Mouse (Mus musculus): Measurements from ENCODE around the gene Card19.

Card19 gene

DNA sequence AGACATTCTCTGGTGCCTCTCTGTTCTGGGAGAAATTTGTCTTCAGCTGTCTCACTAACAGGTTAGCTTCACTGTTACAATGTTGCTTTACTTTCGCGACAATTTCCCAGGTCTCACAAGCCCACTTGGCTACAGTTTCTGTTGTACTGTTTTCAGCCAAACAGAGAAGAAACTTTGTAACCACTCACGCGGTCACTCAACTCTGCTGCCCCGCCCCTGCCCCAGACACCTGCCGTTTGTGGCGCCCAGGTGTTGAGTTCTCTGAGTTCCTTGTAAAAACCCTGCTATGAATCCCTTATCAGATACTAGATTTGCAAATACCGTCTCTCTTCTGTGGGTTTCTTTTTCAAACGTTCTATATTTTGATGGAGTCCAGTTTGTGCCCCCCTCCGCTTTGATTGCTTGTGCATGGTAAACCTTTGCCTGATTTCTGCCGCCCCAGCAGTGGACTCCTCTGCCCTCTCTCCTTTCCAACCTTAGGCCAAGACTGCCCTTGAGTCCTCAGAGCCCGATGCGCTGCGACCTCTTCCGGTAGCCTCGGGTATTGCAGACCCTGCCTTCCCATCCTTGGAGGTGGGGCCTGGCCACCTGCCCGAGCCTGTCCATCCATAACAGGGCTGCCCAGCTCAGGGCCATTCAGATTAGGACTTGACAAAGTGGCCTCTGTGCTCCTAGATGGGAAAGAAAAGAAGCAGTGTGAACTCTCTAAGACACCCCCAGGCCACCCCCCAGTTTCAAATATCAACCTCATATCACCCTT, 46.2 kb downstream of the Card19 start:
- DNase-seq, result peak; percentile 96

DNA sequence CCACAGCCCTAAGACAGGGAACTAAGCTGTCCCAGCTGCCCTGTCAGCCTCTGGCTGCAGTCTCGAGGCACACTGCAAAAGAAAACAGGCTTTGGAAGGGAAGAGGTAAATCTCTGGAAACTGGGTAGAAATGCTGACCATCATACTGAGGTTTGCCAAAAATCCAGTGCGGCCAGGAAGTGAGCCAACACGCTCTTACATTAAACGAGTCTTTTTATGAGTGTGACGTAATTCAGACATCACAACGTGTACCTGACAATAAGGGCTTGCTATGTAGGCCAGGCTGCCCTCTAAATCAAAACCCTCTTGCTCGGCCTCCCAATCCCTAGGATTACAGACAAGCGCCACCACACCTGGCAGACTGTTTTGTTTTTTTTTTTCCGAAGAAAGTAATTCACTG, 48.8 kb downstream of the Card19 start:
- no peak for DNase-seq

DNA sequence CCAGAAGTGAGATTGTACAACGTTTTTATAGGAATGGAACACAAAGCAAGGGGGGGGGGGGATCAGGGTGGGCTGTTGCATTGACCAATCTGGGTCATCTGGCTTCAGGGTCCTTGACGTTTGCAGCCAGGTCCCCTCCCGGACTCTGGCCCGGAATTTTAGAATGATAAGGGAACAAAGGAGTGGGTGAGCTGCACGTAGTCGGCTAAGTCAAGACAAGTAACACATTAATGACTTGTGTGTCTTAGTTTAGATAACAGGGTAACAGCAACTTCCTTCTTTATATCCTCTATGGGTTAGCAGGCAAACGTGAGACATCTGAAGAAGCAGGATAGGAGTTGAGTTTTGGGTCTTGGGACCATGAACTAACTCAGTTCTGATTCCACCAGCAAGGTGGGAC, 52.2 kb downstream of the Card19 start:
- DNase-seq, result no peak

DNA sequence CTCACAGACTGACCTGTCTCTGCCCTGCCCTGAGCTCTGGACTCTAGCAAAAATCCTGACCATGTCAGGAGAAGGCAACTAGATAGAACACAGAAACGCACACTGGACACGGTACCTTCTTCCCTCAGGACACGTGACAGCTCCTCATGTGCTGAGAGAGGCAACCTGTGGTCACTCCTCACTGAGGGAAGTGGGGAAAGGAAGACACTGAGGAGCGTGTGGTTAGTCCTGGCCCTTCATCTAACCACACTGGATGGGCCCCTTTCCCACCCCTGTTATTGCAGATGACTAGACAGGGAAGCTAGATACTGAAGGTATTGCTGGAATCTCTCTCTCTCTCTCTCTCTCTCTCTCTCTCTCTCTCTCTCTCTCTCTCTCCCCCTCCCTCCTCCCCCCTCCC, 53.1 kb downstream of the Card19 start:
- DNase-seq, result no peak

DNA sequence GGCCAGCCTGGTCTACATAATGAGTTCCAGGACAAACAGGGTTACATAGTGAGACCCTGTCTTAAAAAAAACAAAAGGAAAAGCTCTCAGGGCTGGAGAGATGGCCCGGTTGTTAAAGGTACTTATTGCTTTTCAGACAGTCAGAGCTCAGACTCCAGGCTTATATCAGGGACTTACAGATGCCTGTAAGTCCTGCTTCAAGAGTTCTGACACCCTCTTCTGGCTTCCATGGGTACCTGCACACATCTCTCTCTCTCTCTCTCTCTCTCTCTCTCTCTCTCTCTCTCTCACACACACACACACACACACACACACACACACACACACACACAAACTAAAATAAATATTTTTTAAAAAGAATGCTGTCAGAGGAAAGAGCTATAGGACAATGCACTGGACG, 54.6 kb downstream of the Card19 start:
- no peak for DNase-seq

DNA sequence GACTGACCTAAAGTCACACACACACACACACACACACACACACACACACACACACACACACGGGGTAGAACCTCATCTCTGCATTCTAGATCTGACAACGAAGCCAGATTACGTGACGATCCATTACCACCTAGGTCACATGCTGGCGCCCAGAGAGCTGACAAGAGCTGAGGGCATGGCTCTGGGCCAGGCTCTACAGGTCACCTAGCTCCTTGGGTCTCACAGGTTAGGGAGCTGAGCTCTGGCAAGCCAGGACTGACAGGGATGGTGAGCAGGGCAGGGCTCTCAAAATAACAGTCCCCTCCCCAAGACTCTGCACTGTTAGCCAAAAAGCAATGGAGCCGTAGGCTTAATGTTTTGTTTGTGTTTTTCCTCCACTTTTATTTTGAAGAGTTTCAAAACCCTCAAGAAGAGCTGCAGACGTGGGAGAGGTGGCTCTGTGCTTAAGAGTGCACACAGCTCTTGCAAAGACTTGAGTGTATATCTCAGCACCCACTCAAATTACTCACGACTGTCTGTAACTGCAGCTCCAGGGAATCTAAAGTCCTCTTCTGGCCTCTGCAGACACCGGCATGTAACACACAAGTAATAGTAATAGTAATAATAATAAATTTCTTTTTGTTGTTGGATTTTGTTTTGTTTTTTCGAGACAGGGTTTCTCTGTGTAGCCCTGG, 57.7 kb downstream of the Card19 start:
- DNase-seq, result peak; percentile 27

DNA sequence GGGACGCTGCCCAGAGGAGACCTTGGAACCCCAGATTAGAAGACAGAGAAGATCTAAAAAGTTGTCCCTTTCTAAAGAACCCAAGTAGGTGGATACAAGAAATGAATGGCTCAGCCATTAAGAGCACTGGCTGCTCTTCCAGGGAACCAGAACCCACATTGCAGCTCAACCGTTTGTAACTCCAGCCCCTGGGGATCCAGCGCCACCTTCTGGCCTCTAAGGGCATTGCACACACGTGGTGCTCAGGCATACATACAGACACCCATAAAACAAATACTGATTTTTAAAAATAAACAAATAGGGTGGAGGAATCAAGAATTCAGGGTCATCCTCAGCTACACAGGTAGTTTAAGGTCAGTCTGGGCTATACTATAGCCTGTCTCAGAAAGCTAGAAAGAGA, 59.2 kb downstream of the Card19 start:
- no peak for DNase-seq

DNA sequence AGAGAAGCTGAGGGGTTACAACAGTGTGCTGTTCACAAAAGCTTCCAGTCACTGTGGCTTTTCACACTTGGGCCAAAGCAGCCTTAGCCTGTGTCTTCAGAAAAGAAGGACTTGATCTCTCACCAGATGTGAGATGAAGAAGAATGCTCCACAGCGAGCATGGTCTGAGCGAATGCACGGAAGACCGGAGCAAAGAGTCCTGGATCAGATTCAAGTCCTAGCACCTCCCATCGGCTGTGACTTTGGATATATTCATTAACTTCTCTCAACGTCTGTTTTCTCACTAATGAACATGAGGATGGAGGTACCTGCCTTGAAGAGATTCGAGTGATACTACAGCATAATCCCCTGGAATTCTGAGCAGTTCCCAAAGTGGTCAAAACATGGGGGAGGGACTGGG, 61.2 kb downstream of the Card19 start:
- no peak for DNase-seq

DNA sequence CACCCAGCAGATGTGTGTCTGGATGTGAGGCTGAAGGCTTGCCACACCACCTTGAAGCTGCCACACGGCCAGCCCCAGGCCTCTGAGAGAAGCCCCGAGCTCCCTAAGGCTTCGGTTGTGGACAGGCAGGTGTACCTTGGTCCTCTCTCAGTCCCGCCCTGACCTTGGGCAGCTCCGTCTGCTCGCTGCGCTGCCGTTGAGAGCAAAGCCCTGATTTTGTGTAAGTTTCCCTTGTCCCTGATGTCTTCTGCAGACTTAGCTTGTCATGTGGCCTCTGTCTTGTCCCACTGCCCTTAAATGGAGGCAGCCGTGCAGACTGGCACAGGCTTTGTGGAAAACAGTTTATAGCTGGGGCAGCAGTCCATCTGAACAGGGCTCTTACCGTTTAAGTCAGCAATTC, 61.8 kb downstream of the Card19 start:
- DNase-seq, result peak; percentile 22
